Mouse (Mus musculus) B cell, adult 2 months (primary cell): ENCODE results near the gene Plekha8.

ENCODE experiments used
- DNase-seq, 2 experiments: peaks; one replicate each; pipeline ENCODE4 v3.0.0; 2022

Gene Plekha8

GRCm38 (mm10) chr6:54594469-54595329, at the start of gene Plekha8:
Gene Plekha8 (plus strand): TSS chr6:54595111.
- DNase-seq, result peak; percentile 85 to 89

- no peak for DNase-seq
These were observed 46.4 kb upstream of the Plekha8 start for GRCm38 (mm10) chr6:54548314-54549019.

- no peak for DNase-seq
These were observed 45.6 kb upstream of the Plekha8 start for GRCm38 (mm10) chr6:54549311-54549710.

GRCm38 (mm10) chr6:54550801-54551323, 44.0 kb upstream of the Plekha8 start:
- DNase-seq, result no peak

- DNase-seq, result no peak
These were observed 42.0 kb upstream of the Plekha8 start for GRCm38 (mm10) chr6:54552721-54553413.

- DNase-seq, result no peak
These were observed 41.3 kb upstream of the Plekha8 start for GRCm38 (mm10) chr6:54553632-54554031.

GRCm38 (mm10) chr6:54554341-54555110, 40.4 kb upstream of the Plekha8 start:
- DNase-seq, result no peak

- DNase-seq, result no peak
These were observed 39.1 kb upstream of the Plekha8 start for GRCm38 (mm10) chr6:54555816-54556215.

- no peak for DNase-seq
These were observed 37.2 kb upstream of the Plekha8 start for GRCm38 (mm10) chr6:54557671-54558070.

- no peak for DNase-seq
These were observed 36.4 kb upstream of the Plekha8 start for GRCm38 (mm10) chr6:54558466-54558865.

- no peak for DNase-seq
These were observed 32.7 kb upstream of the Plekha8 start for GRCm38 (mm10) chr6:54562018-54562809.

GRCm38 (mm10) chr6:54563561-54563960, 31.4 kb upstream of the Plekha8 start:
- no peak for DNase-seq

GRCm38 (mm10) chr6:54564506-54564991, 30.4 kb upstream of the Plekha8 start:
- no peak for DNase-seq

- no peak for DNase-seq
These were observed 29.9 kb upstream of the Plekha8 start for GRCm38 (mm10) chr6:54565012-54565411.

GRCm38 (mm10) chr6:54565665-54566545, 29.0 kb upstream of the Plekha8 start, which contains the start of gene Scrn1:
Gene Scrn1 (minus strand): TSS chr6:54566489.
- DNase-seq, result peak; percentile 5 to 15

- DNase-seq, result no peak
These were observed 28.4 kb upstream of the Plekha8 start for GRCm38 (mm10) chr6:54566546-54566919.

- DNase-seq, result no peak
These were observed 25.1 kb upstream of the Plekha8 start for GRCm38 (mm10) chr6:54569776-54570175.

- DNase-seq, result no peak
These were observed 21.5 kb upstream of the Plekha8 start for GRCm38 (mm10) chr6:54573218-54573955.

GRCm38 (mm10) chr6:54586175-54586574, 8.7 kb upstream of the Plekha8 start:
- DNase-seq, result peak; percentile 54 to 63
